Mouse (Mus musculus): Measurements from ENCODE around the gene Hamp2. TPM values are rescaled to one million over a fixed set of nuclear protein-coding genes. Genes with fewer than 3 reads are reported as not detected.
"Not testable (repeated sequence)": the region's sequence is repeated elsewhere in the genome, so short reads cannot be mapped to it uniquely, and the experiment has no call there.

Gene Hamp2
- polyA plus RNA-seq, 1 experiment from 2014 or later = 0.52 TPM

DNA sequence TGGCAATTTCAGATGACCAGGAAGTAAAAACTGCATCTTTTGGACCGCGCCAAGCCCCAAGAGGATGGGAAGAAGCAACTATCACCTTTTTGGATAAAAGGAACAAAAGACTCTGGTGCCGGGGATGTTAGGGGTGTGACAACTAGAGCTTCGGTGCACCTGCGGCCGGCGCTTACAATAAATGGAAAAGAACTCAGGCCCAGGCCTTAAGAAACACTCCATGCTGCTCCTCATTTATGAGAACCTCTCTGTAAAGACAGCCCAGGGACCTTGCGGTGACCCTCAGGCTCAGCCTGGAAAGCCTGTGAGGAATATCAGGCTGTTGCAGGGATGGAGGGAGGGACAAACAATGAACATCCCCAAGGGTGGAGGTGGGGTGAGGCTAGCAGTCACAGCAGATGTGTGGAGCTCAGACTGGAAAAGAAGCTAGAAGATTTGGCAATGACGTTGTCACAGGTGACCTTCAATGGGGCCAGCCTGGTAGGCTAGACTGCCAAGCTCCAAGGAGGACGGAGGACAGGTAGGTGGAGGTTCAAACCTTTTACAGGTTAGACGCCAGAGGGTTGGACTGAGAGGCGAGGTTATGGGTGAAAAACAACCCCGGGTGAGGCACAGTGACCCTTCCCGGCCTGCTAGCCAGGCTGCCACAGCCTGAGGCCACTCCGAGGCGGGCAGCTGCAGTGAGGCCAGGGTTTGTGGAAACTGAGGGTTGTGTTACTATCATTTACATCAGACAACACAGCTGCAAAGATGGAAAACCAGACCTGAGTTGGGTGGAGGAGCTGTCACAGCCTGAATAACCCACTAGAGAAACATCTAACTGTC lies 28.2 kb upstream of the Hamp2 start:
- Histone ChIP-seq H3K9ac (ENCODE audit: low read length) (no peak overlapping the region), H3K27me3 (ENCODE audit: control insufficient read depth, insufficient read depth, low read length) (no peaks in the 10 kb centered on the region), H3K9me3 (ENCODE audit: control insufficient read depth, low read length) (no peaks in the 10 kb centered on the region), H3K4me1 (replicated peaks; ENCODE audit: control insufficient read depth, insufficient read depth) (0 out of 2 replicates have a peak, but pooled peaks cover 4% of the 10 kb centered on the region), H3K36me3 (ENCODE audit: control insufficient read depth, insufficient read depth, low read length) (peaks cover 24% of the 10 kb centered on the region), H3K27ac (replicated peaks) (no peak overlapping the region), H3K4me2 (replicated peaks; ENCODE audit: low read depth) (no peak overlapping the region), H3K4me3 (ENCODE audit: low read depth, low read length) (no peak overlapping the region)
- TF ChIP-seq EP300 (optimal IDR thresholded peaks at IDR 0.05) (no peak), CTCF (IDR thresholded peaks at IDR 0.05; ENCODE audit: low read depth) (no peak)
- no peak for ATAC-seq (ENCODE audit: low FRiP score, low TSS enrichment)
- no peak for DNase-seq (ENCODE audit: low spot score)
- 92% methylated on average over 16 of the region's 16 CpGs for WGBS

DNA sequence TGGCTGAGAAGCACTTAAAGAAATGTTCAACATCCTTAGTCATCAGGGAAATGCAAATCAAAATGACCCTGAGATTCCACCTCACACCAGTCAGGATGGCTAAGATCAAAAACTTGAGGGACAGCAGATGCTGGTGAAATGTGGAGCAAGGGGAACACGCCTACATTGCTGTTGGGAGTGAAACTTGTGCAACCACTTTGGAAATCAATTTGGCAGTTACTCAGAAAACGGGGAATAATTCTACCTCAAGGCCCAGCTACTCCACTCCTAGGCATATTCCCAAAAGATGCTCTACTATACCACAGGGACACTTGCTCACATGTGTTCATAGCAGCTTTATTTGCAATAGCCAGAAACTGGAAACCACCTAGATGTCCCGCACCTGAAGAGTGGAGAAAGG lies 25.4 kb upstream of the Hamp2 start:
- H3K36me3 ChIP-seq (ENCODE audit: control insufficient read depth, insufficient read depth, low read length) = peaks cover 21% of the 10 kb centered on the region
- 80% methylated on average over 3 of the region's 3 CpGs for WGBS

DNA sequence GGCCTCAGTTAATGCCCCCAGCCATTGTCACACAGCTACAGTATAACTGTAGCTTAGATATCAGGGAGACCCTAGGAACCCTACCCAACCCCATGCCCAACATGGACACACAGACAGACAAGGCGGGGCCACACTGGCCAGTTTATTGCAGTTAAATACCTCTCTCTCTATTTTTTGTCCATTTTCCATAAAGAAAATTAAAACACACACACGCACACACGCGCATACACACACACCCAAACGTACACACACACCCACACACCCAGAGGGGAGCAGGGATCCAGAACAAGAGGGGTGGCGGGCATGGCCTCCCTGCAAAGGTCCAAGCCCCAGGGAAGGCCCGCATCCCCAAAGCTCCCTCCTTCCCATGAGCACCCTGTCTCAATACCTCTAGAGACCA lies 21.4 kb upstream of the Hamp2 start:
- DNase-seq (ENCODE audit: low spot score) (no peak), ATAC-seq (ENCODE audit: low FRiP score, low TSS enrichment) (no peak)
- H3K27ac ChIP-seq (replicated peaks) = no peak overlapping the region
- TF ChIP-seq EP300 (optimal IDR thresholded peaks at IDR 0.05) (no peak), CTCF (IDR thresholded peaks at IDR 0.05; ENCODE audit: low read depth) (no peak)
- H3K27me3 ChIP-seq (ENCODE audit: control insufficient read depth, insufficient read depth, low read length) = no peaks in the 10 kb centered on the region
- no peak overlapping the region for H3K4me3 ChIP-seq (ENCODE audit: low read depth, low read length)
- no peaks in the 10 kb centered on the region for H3K9me3 ChIP-seq (ENCODE audit: control insufficient read depth, low read length)
- no peaks in the 10 kb centered on the region for H3K4me1 ChIP-seq (replicated peaks; ENCODE audit: control insufficient read depth, insufficient read depth)
- WGBS = 87% methylated on average over 7 of the region's 7 CpGs
- H3K36me3 ChIP-seq (ENCODE audit: control insufficient read depth, insufficient read depth, low read length) = peaks cover 5% of the 10 kb centered on the region
- H3K9ac ChIP-seq (ENCODE audit: low read length) = no peak overlapping the region
- H3K4me2 ChIP-seq (replicated peaks; ENCODE audit: low read depth) = no peak overlapping the region

More for the DNA sequence above, 25.4 kb upstream of the Hamp2 start:
- DNase-seq (ENCODE audit: low spot score); H3K27ac ChIP-seq (replicated peaks); H3K9ac ChIP-seq (ENCODE audit: low read length); H3K4me3 ChIP-seq (ENCODE audit: low read depth, low read length); H3K27me3 ChIP-seq (ENCODE audit: control insufficient read depth, insufficient read depth, low read length); H3K4me1 ChIP-seq (replicated peaks; ENCODE audit: control insufficient read depth, insufficient read depth); ATAC-seq (ENCODE audit: low FRiP score, low TSS enrichment); H3K4me2 ChIP-seq (replicated peaks; ENCODE audit: low read depth); H3K9me3 ChIP-seq (ENCODE audit: control insufficient read depth, low read length): not testable (repeated sequence)

GRCm38 (mm10) chr7:30945466-30945865 lies 21.0 kb upstream of the Hamp2 start:
- H3K4me1 ChIP-seq (replicated peaks; ENCODE audit: control insufficient read depth, insufficient read depth); H3K36me3 ChIP-seq (ENCODE audit: control insufficient read depth, insufficient read depth, low read length); H3K4me2 ChIP-seq (replicated peaks; ENCODE audit: low read depth); H3K27me3 ChIP-seq (ENCODE audit: control insufficient read depth, insufficient read depth, low read length); H3K9ac ChIP-seq (ENCODE audit: low read length); H3K4me3 ChIP-seq (ENCODE audit: low read depth, low read length); DNase-seq (ENCODE audit: low spot score); H3K27ac ChIP-seq (replicated peaks); H3K9me3 ChIP-seq (ENCODE audit: control insufficient read depth, low read length): not testable (repeated sequence)
- WGBS = 86% methylated on average over 7 of the region's 7 CpGs
- peak; percentile 30; the same call in 1 of the 2 replicates for ATAC-seq (ENCODE audit: low FRiP score, low TSS enrichment)

- WGBS = 54% methylated on average over 2 of the region's 2 CpGs
- H3K4me1 ChIP-seq (replicated peaks; ENCODE audit: control insufficient read depth, insufficient read depth); H3K27ac ChIP-seq (replicated peaks): not testable (repeated sequence)
Measured at GRCm38 (mm10) chr7:30944706-30945105, 20.2 kb upstream of the Hamp2 start.

DNA sequence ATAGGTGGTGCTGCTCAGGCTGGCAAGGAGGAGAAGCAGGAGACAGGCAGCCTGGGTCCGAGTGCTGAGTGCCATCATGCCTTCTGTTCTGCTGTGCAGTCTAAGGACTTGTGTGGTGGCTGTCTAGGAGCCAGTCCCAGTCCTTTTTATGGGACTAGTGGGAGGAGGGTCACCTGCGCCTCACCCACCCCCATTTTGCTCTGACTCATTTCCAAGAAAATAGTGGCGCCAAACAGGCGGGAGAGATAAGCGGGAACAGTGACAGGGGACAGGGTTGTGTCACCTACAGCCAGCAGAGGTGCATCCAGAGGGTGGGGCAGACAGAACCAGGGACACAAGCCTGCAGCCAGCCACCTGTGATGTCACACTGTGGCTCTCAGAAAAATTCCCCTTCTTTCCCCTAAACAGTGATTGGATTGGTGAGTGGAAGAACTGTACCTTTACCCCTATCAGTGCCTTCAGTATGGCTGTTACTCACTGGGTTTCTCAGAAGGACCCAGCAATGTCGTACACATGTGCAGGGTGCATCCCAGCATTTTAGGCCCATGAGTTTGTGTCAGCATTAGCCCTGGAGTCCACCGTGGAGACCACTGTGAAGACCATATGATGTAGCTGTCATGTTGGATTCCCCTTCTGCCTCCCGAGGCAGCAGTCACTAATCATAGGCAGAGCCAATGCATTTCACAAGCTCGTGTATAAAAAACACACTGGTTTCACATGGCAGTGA lies 19.6 kb upstream of the Hamp2 start, which contains the start of gene Hamp:
Gene Hamp, minus strand, starts transcription at position 124 of the 727 bp plus-strand sequence.
- no peaks in the 10 kb centered on the region for H3K9me3 ChIP-seq (ENCODE audit: control insufficient read depth, low read length)
- no peaks in the 10 kb centered on the region for H3K27me3 ChIP-seq (ENCODE audit: control insufficient read depth, insufficient read depth, low read length)
- H3K4me2 ChIP-seq (replicated peaks; ENCODE audit: low read depth) = no peak within 1 kb of the TSS
- DNase-seq (ENCODE audit: low spot score) (no peak), ATAC-seq (ENCODE audit: low FRiP score, low TSS enrichment) (peak; percentile 31)
- no peak within 1 kb of the TSS for H3K9ac ChIP-seq (ENCODE audit: low read length)
- 63% methylated on average over 9 of the region's 9 CpGs for WGBS
- peaks cover 2% of the 10 kb centered on the region for H3K36me3 ChIP-seq (ENCODE audit: control insufficient read depth, insufficient read depth, low read length)
- TF ChIP-seq EP300 (optimal IDR thresholded peaks at IDR 0.05) = no peak
- no peak for TF ChIP-seq CTCF (IDR thresholded peaks at IDR 0.05; ENCODE audit: low read depth)
- H3K27ac ChIP-seq (replicated peaks) = no peak within 1 kb of the TSS
- no peak within 1 kb of the TSS for H3K4me3 ChIP-seq (ENCODE audit: low read depth, low read length)
- no peaks in the 10 kb centered on the region for H3K4me1 ChIP-seq (replicated peaks; ENCODE audit: control insufficient read depth, insufficient read depth)

More at GRCm38 (mm10) chr7:30944706-30945105, 20.2 kb upstream of the Hamp2 start:
- not testable (repeated sequence) for H3K9ac ChIP-seq (ENCODE audit: low read length); H3K36me3 ChIP-seq (ENCODE audit: control insufficient read depth, insufficient read depth, low read length); ATAC-seq (ENCODE audit: low FRiP score, low TSS enrichment); H3K4me2 ChIP-seq (replicated peaks; ENCODE audit: low read depth); H3K4me3 ChIP-seq (ENCODE audit: low read depth, low read length); H3K27me3 ChIP-seq (ENCODE audit: control insufficient read depth, insufficient read depth, low read length); H3K9me3 ChIP-seq (ENCODE audit: control insufficient read depth, low read length); DNase-seq (ENCODE audit: low spot score)

DNA sequence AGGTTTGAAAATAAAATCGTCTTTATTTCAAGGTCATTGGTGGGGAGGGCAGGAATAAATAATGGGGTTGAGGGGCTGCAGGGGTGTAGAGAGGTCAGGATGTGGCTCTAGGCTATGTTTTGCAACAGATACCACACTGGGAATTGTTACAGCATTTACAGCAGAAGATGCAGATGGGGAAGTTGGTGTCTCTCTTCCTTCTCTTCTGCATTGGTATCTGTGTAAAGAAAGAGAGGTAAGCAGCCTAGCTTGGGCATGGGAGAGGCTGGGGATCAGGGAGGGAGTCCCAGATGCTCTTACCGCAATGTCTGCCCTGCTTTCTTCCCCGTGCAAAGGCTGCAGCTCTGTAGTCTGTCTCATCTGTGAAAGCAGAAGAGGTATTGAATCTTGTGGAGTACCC lies 17.9 kb upstream of the Hamp2 start:
- not testable (repeated sequence) for ATAC-seq (ENCODE audit: low FRiP score, low TSS enrichment); H3K27me3 ChIP-seq (ENCODE audit: control insufficient read depth, insufficient read depth, low read length); H3K36me3 ChIP-seq (ENCODE audit: control insufficient read depth, insufficient read depth, low read length); H3K9ac ChIP-seq (ENCODE audit: low read length); H3K4me2 ChIP-seq (replicated peaks; ENCODE audit: low read depth); H3K4me1 ChIP-seq (replicated peaks; ENCODE audit: control insufficient read depth, insufficient read depth); H3K9me3 ChIP-seq (ENCODE audit: control insufficient read depth, low read length); H3K27ac ChIP-seq (replicated peaks); H3K4me3 ChIP-seq (ENCODE audit: low read depth, low read length); DNase-seq (ENCODE audit: low spot score)
- 55% methylated on average over 3 of the region's 3 CpGs for WGBS

DNA sequence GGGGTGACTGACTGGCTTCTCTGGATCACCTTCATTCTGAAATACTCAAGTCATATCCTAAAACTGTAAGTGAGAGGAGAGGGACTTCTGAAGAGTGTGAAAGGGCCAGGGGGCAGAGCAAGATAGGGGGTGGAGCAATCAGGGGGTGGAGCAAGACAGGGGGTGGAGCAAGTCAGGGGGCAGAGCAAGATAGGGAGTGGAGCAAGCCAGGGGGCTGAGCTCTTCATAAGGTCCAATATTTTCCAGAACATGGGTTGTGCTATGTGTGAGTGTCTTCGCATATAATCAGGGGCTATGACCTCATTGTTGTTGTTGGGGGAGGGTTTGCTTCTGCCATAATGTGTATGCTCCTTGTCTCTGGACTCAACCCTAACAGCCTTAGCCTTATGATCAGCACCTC lies 15.6 kb upstream of the Hamp2 start:
- not testable (repeated sequence) for H3K9ac ChIP-seq (ENCODE audit: low read length); H3K27ac ChIP-seq (replicated peaks); H3K27me3 ChIP-seq (ENCODE audit: control insufficient read depth, insufficient read depth, low read length); H3K9me3 ChIP-seq (ENCODE audit: control insufficient read depth, low read length); H3K36me3 ChIP-seq (ENCODE audit: control insufficient read depth, insufficient read depth, low read length); H3K4me3 ChIP-seq (ENCODE audit: low read depth, low read length); DNase-seq (ENCODE audit: low spot score); ATAC-seq (ENCODE audit: low FRiP score, low TSS enrichment); H3K4me1 ChIP-seq (replicated peaks; ENCODE audit: control insufficient read depth, insufficient read depth); H3K4me2 ChIP-seq (replicated peaks; ENCODE audit: low read depth)
- WGBS = 92% methylated on average over 1 of the region's 1 CpGs
